Mouse (Mus musculus): ENCODE data around the gene Bach2. TPM values are rescaled to one million over a fixed set of nuclear protein-coding genes. Genes with fewer than 3 reads are reported as not detected.
A peak's percentile ranks its signal among the peaks of the same experiment; 100 is the strongest.

The Bach2 gene
- total RNA-seq, 4 experiments from 2014 or later: 0.96 to 3.2 (median 2.4) TPM

GRCm38 (mm10) chr4:32355935-32356617 is 117.5 kb downstream of the Bach2 start:
- DNase-seq (ENCODE audit: low spot score in 2 of 2): peak in 1 of 2 experiments; percentile 17

- DNase-seq (ENCODE audit: low spot score in 2 of 2): no peak
Observed at GRCm38 (mm10) chr4:32357996-32358600, 119.5 kb downstream of the Bach2 start.

DNA sequence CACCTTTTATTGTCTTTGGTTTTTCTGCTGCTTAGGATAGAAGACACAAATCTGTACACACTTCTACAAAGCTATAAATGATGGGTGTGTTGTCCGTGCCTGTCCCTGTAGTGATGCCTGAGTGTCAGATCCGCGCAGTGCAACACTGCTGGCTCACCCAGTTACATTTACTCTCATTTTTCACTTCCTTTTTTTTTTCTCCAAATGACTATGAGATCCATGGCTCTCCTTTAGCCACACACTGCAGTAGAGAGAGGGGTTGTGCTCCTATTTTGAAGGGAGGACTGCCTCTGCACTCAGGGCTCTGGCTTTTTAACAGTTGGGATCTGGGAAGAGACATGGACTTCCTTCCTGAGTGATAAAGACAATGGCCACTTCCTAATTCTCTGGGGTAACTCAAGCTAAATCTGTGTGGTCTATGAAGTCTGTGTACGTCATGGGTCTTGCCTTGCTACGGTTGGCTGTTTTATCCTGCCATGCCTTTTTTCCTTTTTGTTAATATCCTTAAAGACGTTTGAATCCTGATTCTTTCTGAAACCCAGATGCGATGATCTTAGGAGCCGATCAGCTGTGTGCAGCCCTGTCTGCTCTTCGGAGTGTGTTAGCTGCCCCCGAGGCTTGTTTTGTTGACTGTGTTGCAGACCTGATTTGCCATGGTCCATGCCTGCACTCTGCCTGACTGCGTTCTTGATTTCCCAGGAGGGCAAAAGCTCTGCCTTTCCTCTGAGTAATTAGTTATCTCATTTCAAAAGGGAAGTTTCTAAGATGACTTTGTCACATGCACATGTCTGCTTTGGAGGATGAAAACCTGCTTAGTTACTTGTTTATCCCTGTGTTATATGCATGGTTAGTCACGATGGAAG is 120.2 kb downstream of the Bach2 start:
- DNase-seq (ENCODE audit: low spot score in 2 of 2): no peak

GRCm38 (mm10) chr4:32359634-32360033 is 121.0 kb downstream of the Bach2 start:
- no peak for DNase-seq (ENCODE audit: low spot score in 2 of 2)

GRCm38 (mm10) chr4:32360496-32360895 is 121.9 kb downstream of the Bach2 start:
- no peak for DNase-seq (ENCODE audit: low spot score in 2 of 2)

DNA sequence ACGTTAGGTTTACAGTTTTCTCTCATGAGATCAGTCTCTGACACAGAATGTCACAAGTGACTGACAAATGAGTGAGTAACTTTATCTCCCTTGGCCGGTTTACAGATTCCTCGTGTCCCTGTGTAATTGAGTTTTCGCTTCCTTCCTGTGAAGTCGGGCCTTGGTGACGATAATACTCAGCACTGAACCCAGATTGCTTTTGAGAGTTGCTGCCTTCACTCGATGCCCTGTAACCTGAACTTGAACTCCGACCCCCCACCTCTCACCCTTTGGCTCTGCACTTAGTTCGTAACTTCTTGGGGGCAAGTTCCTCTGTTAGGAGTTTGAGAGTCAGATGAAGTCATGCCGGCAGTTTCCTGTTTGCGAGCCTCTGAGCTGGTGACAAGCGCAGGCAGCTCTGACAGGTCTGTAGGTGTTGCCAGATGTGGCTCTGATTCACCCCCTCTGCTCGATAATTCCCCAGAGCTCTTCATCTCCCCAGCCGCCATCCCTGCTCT is 124.9 kb downstream of the Bach2 start:
- DNase-seq (ENCODE audit: low spot score in 2 of 2): no peak

DNA sequence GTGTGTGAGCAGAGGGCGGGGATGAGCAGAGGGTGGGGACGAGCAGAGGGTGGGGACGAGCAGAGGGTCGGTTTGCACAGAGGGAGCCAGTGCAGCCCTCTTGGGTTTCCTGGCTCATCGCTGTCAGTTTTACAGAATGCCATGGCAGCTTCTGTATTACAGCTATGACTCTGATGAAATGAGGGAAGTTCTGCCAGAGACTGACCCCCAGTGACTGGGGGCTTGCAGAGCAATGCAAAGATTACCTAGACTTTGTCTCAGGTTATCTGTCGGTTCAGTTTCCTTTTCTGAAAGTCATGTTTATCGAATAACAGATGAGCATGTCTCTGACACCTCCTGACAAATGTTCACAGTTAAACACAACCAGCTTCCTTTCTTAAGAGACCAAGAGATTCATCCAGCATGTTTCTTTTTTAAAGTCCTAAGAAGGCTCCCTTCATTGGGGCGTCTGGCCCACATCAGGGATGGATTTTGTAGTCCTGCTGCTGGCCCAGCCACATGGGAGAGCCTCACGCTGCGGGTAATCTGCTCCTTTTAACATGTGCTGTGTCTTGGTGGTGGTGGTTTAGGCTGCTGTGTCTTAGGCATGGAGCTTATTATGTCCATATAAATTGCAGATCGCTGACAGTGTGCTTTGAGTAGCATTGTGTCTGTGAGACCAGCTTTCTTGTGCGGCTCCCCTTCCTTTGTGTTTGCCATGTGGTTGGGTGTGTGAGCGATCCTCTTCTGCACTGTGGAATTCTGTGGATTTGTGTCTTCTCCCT is 126.7 kb downstream of the Bach2 start:
- DNase-seq (ENCODE audit: low spot score in 2 of 2): no peak

- DNase-seq (ENCODE audit: low spot score in 2 of 2): no peak
Observed at GRCm38 (mm10) chr4:32366176-32366575, 127.6 kb downstream of the Bach2 start.

- DNase-seq (ENCODE audit: low spot score in 2 of 2): no peak
Observed at GRCm38 (mm10) chr4:32368345-32368744, 129.7 kb downstream of the Bach2 start.

DNA sequence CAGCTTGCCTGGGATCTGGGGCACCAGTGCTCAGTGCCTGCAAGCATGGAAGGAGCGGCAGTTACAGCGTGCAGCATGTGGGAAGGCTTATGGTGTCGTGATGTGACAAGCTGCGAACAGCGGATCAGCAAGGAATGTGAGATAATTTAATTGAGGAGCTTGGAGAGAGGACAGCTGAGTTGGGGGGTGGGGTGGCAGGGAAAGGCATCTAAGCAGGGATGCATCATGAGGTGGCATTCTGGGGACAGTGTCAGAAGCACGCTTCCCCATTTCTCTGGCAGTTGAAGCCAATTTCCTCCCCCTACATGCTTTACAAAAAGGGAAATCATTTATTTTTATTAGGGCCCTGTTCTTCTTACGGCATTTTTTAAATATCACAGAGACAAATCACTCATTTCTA is 134.5 kb downstream of the Bach2 start:
- DNase-seq (ENCODE audit: low spot score in 2 of 2): no peak

GRCm38 (mm10) chr4:32373527-32373926 is 134.9 kb downstream of the Bach2 start:
- no peak for DNase-seq (ENCODE audit: low spot score in 2 of 2)

DNA sequence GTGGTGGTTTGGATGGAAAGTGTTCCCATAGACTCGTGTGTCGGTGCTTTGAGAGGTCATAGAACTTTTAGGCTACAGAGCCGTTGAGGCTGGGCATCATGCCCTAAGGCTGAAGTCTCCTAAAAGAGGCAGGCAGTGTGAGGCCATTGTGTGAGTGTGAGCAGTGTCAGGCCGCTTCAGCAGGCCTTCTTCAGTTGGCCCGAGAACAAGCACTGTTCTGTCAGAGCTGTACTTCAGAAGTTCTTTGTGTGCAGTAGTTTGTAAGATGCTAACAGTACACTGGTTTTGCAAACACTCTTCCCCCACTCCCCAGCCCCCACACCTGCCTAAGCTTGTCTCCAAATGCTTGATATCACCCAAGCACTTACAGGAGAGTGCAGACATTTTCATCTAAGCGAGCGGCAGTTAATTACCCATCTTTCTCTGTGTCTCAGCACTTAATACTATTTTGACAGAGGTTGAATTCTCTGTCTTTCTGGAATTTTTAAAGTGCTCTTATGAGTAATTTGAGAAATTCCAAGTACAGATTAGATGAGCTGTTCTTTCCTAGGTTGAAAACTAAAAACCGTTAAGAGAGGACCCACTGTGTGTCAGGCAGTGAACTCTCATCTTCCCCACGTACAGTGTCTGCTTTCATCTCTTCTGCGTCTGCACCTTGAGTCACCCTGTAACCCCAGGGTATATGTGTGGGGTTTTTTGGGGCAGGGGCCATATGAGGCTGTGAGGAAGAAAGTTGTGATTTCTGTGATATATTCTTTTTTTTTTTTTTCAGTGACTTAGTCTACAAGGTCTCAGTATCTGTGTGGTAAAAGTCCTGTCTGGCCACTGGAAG is 136.4 kb downstream of the Bach2 start:
- DNase-seq (ENCODE audit: low spot score in 2 of 2): no peak

- no peak for DNase-seq (ENCODE audit: low spot score in 2 of 2)
Observed at GRCm38 (mm10) chr4:32375721-32376526, 137.3 kb downstream of the Bach2 start.

GRCm38 (mm10) chr4:32376527-32376948 is 137.9 kb downstream of the Bach2 start:
- no peak for DNase-seq (ENCODE audit: low spot score in 2 of 2)

- no peak for DNase-seq (ENCODE audit: low spot score in 2 of 2)
Observed at GRCm38 (mm10) chr4:32379140-32379539, 140.5 kb downstream of the Bach2 start.

DNA sequence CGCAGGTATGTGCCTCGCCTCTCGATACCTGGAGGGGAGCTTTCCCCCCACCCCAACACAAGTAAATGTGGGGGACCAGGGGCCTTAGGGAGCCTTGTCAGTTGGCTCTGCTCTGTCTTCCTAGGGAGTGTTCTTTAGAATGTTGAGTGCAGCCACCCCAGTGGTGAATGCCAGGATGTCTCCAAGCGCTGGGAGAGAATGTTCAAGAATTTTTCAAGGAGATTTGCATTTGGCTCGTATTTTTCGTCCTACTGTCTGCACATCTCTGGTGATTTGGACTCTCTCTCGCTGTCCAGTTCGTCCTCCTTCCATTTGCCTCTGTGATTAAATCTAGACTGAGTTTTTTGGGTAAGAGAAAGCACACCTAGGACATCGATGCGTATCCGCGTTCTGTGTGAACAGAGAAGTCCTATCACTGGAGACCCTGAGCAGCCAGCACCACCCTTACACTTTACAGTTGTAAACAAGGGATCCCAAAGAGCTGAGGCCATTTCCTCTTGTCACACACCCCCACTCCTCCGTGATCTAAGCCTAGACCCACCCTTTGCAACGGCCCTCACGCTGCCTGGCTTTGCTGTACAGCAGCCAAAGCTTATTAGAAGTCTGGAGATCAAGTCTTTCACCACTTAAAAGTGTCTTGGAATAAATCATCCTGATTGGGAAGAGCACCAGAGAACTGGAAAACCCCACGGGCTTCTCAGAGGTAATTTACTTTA is 143.2 kb downstream of the Bach2 start:
- DNase-seq (ENCODE audit: low spot score in 2 of 2): no peak

DNA sequence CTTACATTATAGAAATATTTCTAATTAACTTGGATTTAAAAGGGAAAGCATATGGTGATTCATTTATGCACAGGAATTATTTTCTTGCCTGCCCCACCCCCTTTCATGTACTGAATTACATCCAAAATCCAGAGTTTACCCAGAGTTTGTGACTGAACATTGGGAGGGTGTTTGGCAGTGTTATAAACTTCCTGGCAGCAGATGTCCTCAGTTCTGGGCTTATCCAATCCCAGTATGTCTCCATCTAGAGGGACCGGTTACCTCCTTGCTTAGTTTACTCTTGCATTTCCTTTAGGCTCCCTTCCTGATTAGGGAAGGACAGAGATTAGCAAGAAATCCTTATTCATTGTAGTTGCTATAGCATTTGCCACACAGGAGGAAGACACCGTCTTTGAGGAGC is 146.5 kb downstream of the Bach2 start:
- DNase-seq (ENCODE audit: low spot score in 2 of 2): no peak

- no peak for DNase-seq (ENCODE audit: low spot score in 2 of 2)
Observed at GRCm38 (mm10) chr4:32385623-32386022, 147.0 kb downstream of the Bach2 start.

- DNase-seq (ENCODE audit: low spot score in 2 of 2): peak in 1 of 2 experiments; percentile 32
Observed at GRCm38 (mm10) chr4:32386346-32386745, 147.7 kb downstream of the Bach2 start.
